Mouse (Mus musculus): ENCODE measurements at regions not wholly inside any gene's neighbourhood (a gene's known extent, or its start where the extent isn't known, plus 50 kb on each side); places are given as distances from the start of the nearest gene placed in this dataset.

DNA sequence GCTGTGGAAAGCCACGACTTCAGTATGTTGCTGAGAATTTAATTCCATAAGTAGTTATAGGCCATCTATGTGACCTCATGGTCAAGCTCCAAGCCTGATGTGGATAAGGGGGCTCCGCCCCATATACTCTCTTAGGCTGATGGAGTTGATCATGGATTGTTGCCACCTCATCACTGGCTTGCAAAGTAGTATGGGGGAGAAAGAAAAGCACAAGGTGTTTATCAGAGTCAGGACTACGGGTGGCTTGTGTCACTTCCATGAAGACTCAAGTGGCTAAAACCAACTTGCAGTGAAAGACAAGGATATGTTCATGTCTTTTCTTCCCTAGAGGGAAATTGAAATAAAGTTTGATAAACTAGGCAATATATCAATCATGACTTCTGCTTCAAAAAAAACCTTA is 102.9 kb upstream of the Fut8 start:
- no peak for DNase-seq

DNA sequence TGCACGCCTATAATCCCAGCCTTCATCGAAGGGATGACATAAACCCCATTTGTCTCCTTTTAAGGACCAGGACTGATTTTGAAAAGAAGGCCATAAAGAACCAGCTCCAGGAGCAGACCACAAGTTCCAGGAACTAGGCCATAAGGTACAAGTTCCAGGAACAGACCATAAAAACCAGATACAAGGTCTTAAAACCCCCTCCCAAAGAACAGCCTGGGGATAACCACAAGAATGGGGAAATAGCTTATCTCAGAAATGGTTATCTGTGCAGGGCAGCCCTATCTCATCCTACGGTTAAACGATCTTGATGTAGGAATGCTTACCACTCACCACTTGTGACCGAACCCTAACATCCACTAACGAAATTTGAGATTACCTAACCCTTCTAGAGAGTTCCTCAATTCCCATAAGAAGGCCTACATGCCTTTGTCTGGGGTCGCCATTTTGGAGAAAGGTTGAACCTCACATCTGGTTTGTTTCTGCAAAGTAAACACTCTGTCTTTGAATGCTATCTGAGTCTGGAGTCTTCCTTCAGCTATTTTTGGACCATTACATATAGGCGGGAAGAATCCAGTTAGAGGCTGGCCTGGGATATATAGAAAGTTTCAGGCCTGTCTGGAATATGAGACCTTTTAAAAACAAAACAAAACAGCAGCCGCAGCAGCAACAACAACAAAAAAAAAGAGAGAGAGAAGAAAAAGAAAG is 103.5 kb upstream of the Fut8 start:
- DNase-seq, result no peak

DNA sequence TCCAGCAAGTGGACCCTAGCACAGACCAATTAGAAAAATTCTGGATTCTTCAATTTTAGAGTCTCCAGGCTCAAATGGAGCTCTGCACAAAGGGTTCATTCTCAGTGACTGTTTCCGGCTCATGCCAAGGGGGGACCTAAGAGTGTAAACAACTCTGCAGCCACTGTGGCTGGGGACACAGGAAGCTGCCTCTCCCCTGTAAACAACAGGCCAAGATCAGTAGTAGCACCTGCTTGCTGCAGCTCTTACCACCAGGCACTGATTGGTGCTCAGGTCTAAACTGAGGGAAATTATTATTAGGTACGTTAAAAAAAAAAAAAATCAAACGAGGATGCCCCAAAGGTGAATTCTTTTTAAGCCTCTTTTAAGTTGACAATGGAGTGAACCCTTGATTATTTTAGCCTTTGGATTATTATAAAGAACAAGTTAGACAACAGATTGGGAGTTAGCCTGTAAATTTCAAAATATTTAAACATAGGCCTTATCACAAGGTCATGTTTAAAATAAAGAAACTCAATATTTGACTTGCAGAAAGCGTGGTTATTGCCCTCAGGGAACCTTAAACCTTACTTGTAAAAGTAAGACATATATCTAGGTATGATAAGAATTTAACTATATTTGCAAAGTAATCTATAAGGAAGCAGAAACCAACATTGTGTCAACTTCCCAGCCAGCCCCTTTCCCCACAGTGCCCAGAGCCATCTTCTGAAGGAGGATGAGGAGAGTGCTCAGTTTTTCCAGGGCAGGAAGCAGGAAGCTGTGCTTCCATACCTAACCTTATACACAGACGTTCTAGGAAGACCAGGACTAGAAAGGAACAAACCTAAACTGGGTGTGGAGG is 104.2 kb upstream of the Fut8 start:
- DNase-seq, result no peak

DNA sequence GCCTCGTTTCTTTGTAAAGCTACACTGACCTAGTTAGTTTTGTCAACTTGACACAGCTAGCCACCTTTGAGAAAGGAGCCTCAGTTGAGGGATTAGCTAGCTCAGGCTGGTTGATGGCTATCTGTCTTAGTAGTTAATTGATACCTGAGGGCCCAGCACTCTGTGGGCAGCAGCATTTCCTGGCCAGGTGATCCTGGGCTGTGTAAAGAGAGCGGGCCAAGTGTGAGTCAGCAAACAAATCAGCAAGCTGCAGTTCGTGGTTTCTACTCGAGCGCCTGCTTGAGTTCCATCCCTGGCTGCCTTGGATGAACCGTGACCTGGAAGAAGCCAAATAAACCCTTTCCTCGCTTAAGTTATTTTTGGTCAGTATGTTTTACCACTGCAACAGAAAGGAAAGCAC is 106.6 kb upstream of the Fut8 start:
- DNase-seq, result no peak

GRCm38 (mm10) chr12:77130526-77130925 is 107.4 kb upstream of the Fut8 start:
- no peak for DNase-seq

- no peak for DNase-seq
Measured at GRCm38 (mm10) chr12:77124267-77124666, 113.7 kb upstream of the Fut8 start.

- no peak for DNase-seq
Measured at GRCm38 (mm10) chr12:77113516-77113915, 124.4 kb upstream of the Fut8 start.

GRCm38 (mm10) chr12:77112133-77112532 is 125.8 kb upstream of the Fut8 start:
- DNase-seq, result no peak

DNA sequence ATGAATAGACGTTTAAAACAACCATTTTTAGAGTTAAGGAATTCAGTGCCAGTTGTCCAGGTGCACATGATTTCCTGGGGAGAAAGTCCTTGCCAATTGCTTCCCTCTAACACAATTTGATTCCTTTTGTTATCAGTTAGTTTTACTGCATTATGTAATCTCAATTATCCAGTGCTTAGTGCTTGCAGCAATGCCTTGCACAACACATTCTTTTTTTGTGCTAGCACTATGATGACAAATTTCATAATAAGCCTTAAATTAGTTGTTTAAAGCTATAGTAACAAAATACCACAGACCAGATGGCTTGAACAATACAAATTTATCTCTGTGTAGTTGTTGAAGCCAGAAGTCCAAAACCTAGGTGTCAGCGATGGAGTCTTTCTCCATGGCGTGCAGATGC is 130.7 kb upstream of the Fut8 start:
- DNase-seq, result no peak

DNA sequence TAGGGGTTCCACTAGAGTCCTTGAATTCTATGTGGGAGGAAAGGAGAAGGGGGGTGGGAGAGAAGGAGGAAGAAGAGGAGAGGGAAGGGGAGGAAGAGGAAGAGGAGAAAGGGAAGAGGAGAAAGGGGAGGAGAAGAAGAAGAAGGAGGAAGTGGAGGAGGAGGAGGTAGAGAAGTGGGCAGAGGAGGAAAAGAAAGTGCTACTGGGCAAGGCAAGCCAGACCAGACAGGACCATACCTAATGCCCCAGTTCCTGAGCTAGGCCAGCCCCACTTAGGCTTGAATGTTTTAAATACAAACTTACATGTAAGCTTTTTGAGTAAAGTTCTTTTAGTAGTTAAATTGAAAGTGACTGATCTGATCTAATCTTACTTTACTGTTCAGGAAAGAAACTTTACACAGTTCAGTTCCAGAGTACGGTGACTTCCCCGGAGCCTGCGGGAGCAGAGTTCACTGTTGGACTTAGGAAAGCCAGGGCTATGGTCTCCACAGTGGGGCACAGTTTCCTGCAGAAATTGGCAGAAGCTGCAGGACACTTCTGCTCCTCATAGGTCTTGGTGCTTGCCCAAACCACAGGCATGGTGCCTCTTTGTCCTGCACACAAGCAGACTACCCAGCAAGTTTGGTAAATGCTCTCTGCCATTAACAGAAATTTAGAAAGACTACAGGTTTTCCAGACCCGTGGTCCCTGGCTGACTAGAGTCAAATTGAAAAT is 131.9 kb upstream of the Fut8 start:
- no peak for DNase-seq

DNA sequence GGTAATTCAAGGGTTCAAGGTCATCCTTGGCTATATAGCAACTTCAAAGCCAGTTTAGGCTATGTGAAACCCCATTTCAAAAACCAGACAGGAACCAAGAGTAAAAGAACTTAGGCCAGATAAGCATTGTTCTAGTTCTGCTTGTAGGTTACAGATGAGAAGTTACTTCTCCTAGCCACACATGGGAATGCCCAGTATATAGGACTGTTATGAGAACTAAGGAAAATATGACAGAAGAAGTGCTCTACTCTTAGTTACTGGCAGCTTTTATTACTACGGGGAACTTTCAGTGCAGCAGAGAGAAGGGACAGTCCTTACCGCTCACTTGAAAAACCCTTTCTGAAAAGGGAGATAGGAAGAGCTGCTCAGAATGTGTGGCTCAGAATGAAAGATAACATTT is 137.4 kb upstream of the Fut8 start:
- no peak for DNase-seq

DNA sequence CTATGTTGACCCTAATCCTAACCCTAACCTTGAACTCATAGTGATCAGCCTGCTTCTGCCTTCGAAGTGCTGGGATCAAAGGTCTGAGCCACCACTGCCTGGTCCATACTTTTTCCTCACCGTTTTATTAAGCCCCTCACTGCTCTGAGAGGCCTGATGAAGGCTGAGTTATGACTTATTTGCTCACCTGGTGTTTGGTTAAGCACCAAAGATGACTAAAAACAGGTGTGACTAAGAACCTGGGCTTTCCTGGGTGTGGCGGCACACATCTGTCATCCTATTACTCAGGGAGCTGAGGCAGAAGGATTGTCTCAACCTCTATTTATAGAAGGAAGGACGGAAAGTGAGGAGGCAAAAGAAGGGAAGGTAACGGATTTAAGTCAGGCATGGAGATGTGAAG is 137.5 kb upstream of the Max start:
- no peak for DNase-seq

GRCm38 (mm10) chr12:77098821-77099220 is 136.8 kb upstream of the Max start:
- no peak for DNase-seq

DNA sequence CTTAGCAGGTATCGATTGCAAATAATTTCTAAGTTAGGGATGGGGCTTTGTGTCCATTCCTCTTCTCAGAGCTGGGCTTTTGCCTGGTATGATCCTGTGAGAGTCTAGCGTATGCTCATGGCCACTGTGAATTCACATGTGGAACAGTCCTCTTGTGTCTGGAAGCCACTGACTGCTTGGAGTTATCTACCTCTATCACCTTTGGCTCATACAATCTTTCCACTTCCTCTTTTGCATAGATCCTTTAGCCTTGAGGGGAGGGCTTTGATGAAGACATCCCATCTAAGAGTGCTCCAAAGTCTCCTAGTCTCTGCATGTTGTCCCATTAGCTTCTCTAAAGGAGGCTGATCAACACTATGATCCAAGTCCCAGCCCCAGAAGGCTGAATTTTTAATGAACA is 135.8 kb upstream of the Max start:
- DNase-seq, result no peak

- no peak for DNase-seq
Measured at GRCm38 (mm10) chr12:77096461-77096860, 134.5 kb upstream of the Max start.

GRCm38 (mm10) chr12:77094999-77095915 is 133.3 kb upstream of the Max start:
- no peak for DNase-seq

DNA sequence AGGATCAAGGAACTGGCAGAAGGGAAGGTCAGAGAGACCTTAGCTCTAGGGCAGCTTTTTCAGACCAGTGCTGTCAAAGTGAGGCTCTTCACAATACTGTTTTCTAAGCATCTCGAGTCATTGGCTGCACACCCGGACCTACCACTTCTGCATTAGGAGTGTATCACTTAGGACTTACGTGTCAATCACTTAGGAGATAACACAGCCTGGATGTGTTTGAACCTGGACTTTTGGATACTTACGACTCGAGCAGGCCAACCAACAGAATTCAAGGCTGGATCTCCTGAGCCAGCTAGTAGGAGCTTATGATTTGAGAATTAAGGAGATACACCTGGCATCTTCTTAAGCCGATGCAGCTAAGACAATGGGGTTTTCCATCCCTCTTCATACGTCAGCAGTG is 132.2 kb upstream of the Max start:
- DNase-seq, result no peak

DNA sequence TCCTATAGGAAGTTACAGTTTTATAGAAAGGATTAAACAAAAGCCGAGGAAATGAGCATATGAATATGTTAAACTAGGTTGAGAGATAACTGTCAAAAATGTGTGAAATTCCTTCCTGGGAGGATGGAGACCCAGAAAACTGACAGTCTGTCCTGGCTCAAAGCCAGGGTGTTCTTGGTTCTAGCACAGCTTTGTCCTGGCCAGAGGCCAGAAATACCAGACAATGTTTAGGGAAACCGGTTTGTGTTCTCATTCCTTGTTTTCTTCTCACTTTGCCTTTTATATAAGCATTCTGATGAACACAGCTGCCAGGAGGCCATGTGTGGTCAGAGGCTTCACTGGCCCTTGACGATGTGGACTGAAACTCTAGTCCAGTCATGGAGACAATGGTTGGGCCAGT is 130.7 kb upstream of the Max start:
- peak; percentile 21 to 32 for DNase-seq

DNA sequence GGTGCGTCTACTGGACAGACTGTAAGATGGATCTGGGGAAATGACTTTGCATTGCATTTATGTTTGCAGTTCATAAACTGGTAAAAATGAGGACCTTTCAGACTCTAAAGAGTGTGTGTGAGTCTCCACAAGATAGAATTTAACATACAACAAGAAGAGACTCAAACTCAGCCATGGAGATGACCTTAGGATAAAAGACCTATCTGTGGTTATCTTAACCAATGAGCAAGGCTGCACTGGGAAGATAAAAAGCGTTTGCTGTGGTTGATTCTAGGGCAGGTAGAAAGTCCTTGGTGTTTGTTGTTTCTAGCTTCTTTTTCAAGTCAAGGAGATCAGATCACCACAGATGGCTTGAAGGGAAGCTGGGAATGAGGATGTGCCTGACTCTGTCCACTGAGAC is 130.1 kb upstream of the Max start:
- DNase-seq, result no peak

DNA sequence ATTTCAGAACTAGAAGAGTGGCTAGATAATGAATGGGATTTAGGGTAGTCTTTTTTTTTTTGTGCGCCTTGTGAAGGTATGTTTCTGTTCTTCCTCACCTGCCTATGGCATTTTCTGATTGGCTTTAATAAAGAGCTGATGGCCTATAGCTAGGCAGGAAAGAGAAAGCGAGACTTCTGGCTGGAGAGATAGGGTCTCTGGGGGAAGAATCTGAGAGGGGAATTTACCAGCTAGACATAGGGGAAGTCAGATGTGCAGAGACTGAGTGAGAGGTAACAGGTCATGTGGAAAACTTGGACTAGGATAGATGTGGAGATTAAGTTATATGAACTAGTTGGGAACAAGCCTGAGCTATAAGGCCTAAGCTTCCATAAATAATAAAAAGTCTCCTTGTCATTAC is 129.7 kb upstream of the Max start:
- DNase-seq, result no peak

GRCm38 (mm10) chr12:77090525-77090924 is 128.5 kb upstream of the Max start:
- no peak for DNase-seq

- DNase-seq, result no peak
Measured at GRCm38 (mm10) chr12:77089624-77090278, 127.8 kb upstream of the Max start.

All from layer of hippocampus, postnatal 36 days (tissue).